Mouse (Mus musculus): Measurements from ENCODE around the gene Gm5155.
"Not testable (repeated sequence)": the region's sequence is repeated elsewhere in the genome, so short reads cannot be mapped to it uniquely, and the experiment has no call there.

The Gm5155 gene

DNA sequence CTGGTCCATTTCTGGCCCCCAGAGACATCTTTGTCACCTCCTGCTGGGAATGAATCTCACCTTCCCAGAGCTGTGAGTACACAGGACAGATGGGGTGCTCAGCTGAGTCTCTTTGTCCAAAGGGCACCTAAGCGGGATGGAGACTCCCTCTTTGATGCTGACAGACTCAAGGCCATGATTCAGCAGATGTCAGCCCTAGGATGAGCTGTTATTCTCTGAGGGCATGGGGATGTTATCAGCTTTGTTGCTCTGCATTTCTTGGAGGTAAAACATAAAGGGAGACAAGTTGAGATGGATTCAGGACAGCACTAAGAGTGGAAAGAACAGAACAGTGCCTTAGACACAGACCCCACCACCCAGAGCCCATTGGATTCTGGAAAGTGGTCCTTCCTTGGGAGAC, at the start of gene Gm5155:
Gene Gm5155 (plus strand): TSS at position 301 of the 400 bp plus-strand sequence.
- no peak for DNase-seq

DNA sequence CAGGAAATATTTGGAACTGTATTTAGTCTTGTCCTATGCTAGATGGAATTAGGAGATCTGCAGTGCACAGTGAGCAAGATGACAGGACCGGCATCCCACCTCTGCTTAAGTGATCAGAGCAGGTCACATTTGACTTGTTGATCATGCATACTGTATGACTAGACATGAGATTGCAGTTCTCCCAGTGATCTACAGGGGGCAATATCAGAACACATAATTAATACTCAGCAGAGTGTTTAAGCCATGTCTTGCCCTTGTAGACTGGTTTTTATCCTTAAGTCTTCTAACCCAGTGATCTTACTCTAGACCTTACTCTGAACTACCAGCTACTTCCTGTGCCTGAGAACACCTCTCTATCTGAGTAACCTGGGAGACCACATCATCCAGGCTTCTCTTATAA, 791 bp upstream of the Gm5155 start:
- DNase-seq, result no peak

DNA sequence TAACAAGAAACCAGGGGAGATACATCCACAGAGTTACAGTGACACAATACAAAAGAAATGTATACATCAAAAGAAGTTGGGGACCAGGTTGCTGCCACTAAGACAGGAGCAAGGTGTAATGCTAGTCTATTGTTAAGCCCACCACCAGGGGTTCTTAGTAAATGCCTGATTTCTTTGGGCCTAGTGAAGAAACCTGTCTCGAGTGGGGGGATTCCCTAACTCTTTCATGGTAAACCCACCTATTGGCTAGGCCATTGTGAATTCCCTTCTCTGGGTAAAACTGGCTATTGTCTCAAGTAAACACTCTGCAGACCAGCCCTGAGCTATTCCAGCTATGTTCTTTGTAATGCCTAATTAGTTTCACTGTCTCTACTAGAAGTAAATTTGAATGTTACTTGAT, 23.8 kb downstream of the Gm5155 start:
- not testable (repeated sequence) for DNase-seq

DNA sequence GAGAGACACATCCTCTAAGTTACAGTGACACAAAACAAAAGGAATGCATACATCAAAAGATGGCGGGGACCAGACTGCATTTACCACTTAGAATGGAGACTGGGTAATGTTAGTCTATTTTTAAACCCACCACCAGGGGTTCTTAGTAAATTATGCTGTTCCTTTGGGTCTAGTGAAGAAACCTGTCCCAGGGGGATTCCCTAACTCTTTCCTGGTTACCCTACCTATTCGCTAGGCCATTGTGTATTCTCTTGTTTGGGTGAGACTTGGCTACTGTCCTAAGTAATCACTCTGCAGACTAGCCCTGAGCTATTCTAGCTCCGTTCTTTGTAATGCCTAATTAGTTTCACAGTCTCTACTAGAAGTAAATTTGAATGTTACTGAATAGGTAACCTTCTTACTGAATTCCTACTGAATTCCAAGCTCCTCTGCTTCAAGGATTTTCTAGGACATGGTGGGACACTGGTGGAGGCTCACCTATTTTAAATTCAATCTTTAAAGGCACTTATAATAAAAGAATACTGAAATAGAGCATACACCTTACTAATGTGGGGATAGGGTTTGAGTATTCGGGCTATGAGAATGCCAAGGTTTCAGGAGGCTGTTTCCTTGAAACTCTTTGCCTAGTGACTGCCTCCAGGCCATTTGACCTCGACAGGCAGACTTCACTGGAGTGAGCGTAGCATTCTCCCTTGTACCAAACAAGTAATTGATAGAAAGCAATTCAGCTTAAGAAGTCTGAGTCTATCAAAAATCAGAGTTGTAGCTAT, 31.8 kb downstream of the Gm5155 start:
- no peak for DNase-seq
